Mouse (Mus musculus) liver, embryonic 13.5 days (tissue): ENCODE data around the gene Col4a3. TPM values are rescaled to one million over a fixed set of nuclear protein-coding genes. Genes with fewer than 3 reads are reported as not detected.

Experiments
- ATAC-seq: fragments of 200-750 bp; cut with Nextera tagmentation; 2 replicates; pipeline ENCODE4 v1.8.0; 2017; ENCODE audit warnings: low read depth, mild to moderate bottlenecking, moderate number of reproducible peaks, moderate library complexity
- DNase-seq: peaks from one replicate; pipeline ENCODE4 v3.0.0; 2022
- H3K27ac ChIP-seq: fragments of 300-500 bp; sonication (generic); 2 replicates; pipeline ENCODE4 v1.5.1; 2015; ENCODE audit warnings: moderate library complexity, mild to moderate bottlenecking, inconsistent platforms
- H3K27me3 ChIP-seq: fragments of 300-500 bp; sonication (generic); 2 replicates; pipeline ENCODE4 v1.6.1; 2015; ENCODE audit warnings: mild to moderate bottlenecking, inconsistent platforms
- H3K36me3 ChIP-seq: fragments of 300-500 bp; sonication (generic); 2 replicates; pipeline ENCODE4 v1.6.1; 2015; ENCODE audit warnings: mild to moderate bottlenecking, inconsistent platforms
- H3K4me1 ChIP-seq: fragments of 300-500 bp; sonication (generic); replicated peaks from 2 replicates; pipeline ENCODE4 v1.6.1; 2015; ENCODE audit warnings: inconsistent platforms
- H3K4me2 ChIP-seq: fragments of 300-500 bp; sonication (generic); 2 replicates; pipeline ENCODE4 v1.6.1; 2015; ENCODE audit warnings: inconsistent platforms, mild to moderate bottlenecking, moderate library complexity
- H3K4me3 ChIP-seq: fragments of 300-500 bp; sonication (generic); replicated peaks from 2 replicates; pipeline ENCODE4 v1.5.1; 2015; ENCODE audit warnings: mild to moderate bottlenecking, inconsistent platforms
- H3K9ac ChIP-seq: fragments of 300-500 bp; sonication (generic); 2 replicates; pipeline ENCODE4 v1.6.1; 2015; ENCODE audit warnings: mild to moderate bottlenecking, inconsistent platforms
- H3K9me3 ChIP-seq: fragments of 300-500 bp; sonication (generic); replicated peaks from 2 replicates; pipeline ENCODE4 v1.6.1; 2016; ENCODE audit warnings: inconsistent platforms
- WGBS: fragments of 180-500 bp; shearing (Covaris S2); methylation state at CpG from one replicate; pipeline ENCODE4 v1.1.7; 2015; ENCODE audit not compliant: insufficient replicate concordance; 5-methylcytosine and 5-hydroxymethylcytosine counted together
- polyA plus RNA-seq: library from polyadenylated mRNA; unstranded; fragments of >200 nt; fragmentation: Nextera tagmentation; extraction: Ambion mirVana; gene quantifications from 2 replicates; pipeline ENCODE4 v1.2.1, GENCODE M21; 2015

Col4a3 gene
- polyA plus RNA-seq, 1 experiment from 2014 or later: 0.09 TPM

GRCm38 (mm10) chr1:82743962-82744361, 157.2 kb downstream of the Col4a3 start:
- Histone ChIP-seq H3K9ac (no peak overlapping the region), H3K4me1 (peaks cover 19% of the 10 kb centered on the region), H3K4me3 (no peak overlapping the region), H3K36me3 (peaks cover 43% of the 10 kb centered on the region), H3K27me3 (no peaks in the 10 kb centered on the region), H3K4me2 (no peak overlapping the region), H3K9me3 (no peaks in the 10 kb centered on the region), H3K27ac (no peak overlapping the region)
- no peak for ATAC-seq
- no peak for DNase-seq
- WGBS: 90% methylated on average over 3 of the region's 3 CpGs

- ATAC-seq (no peak), DNase-seq (no peak)
- H3K36me3 ChIP-seq: peaks cover 40% of the 10 kb centered on the region
- WGBS: 85% methylated on average over 4 of the region's 4 CpGs
- H3K27me3 ChIP-seq: no peaks in the 10 kb centered on the region
- H3K4me3 ChIP-seq: no peak overlapping the region
- no peak overlapping the region for H3K4me2 ChIP-seq
- no peaks in the 10 kb centered on the region for H3K9me3 ChIP-seq
- H3K9ac ChIP-seq: no peak overlapping the region
- H3K27ac ChIP-seq: 0 out of 2 replicates have a peak overlapping the region, but pooled peaks have one; percentile 11
- H3K4me1 ChIP-seq: peaks cover 19% of the 10 kb centered on the region
Observed at GRCm38 (mm10) chr1:82746408-82746807, 159.7 kb downstream of the Col4a3 start.

GRCm38 (mm10) chr1:82747714-82748452, 161.2 kb downstream of the Col4a3 start:
- 46% methylated on average over 2 of the region's 2 CpGs for WGBS
- Histone ChIP-seq H3K4me1 (peaks cover 19% of the 10 kb centered on the region), H3K4me2 (no peak overlapping the region), H3K27ac (no peak overlapping the region), H3K36me3 (peaks cover 38% of the 10 kb centered on the region), H3K9me3 (no peaks in the 10 kb centered on the region), H3K27me3 (no peaks in the 10 kb centered on the region), H3K9ac (no peak overlapping the region), H3K4me3 (no peak overlapping the region)
- ATAC-seq: peak; percentile 75
- DNase-seq: no peak

- peak; percentile 24 for DNase-seq
- H3K27ac ChIP-seq: no peak overlapping the region
- no peaks in the 10 kb centered on the region for H3K9me3 ChIP-seq
- peaks cover 42% of the 10 kb centered on the region for H3K36me3 ChIP-seq
- ATAC-seq: no peak
- H3K27me3 ChIP-seq: no peaks in the 10 kb centered on the region
- H3K4me1 ChIP-seq: no peaks in the 10 kb centered on the region
- no peak overlapping the region for H3K4me3 ChIP-seq
- 76% methylated on average over 1 of the region's 1 CpGs for WGBS
- H3K4me2 ChIP-seq: no peak overlapping the region
- no peak overlapping the region for H3K9ac ChIP-seq
Observed at GRCm38 (mm10) chr1:82759520-82759919, 172.8 kb downstream of the Col4a3 start.

- Histone ChIP-seq H3K36me3 (peaks cover 25% of the 10 kb centered on the region), H3K4me2 (no peak overlapping the region), H3K4me1 (no peaks in the 10 kb centered on the region), H3K9ac (no peak overlapping the region), H3K9me3 (no peaks in the 10 kb centered on the region), H3K27ac (no peak overlapping the region), H3K27me3 (no peaks in the 10 kb centered on the region), H3K4me3 (no peak overlapping the region)
- DNase-seq (no peak), ATAC-seq (no peak)
- 55% methylated on average over 8 of the region's 8 CpGs for WGBS
Observed at GRCm38 (mm10) chr1:82761454-82762169, 174.9 kb downstream of the Col4a3 start.

- Histone ChIP-seq H3K4me1 (no peaks in the 10 kb centered on the region), H3K4me3 (no peak overlapping the region), H3K27me3 (no peaks in the 10 kb centered on the region), H3K27ac (no peak overlapping the region), H3K9ac (no peak overlapping the region), H3K4me2 (no peak overlapping the region), H3K9me3 (no peaks in the 10 kb centered on the region), H3K36me3 (peaks cover 21% of the 10 kb centered on the region)
- ATAC-seq: no peak
- no peak for DNase-seq
- 53% methylated on average over 1 of the region's 1 CpGs for WGBS
Observed at GRCm38 (mm10) chr1:82762274-82762673, 175.6 kb downstream of the Col4a3 start.

GRCm38 (mm10) chr1:82766227-82766626, 179.5 kb downstream of the Col4a3 start:
- H3K27me3 ChIP-seq: no peaks in the 10 kb centered on the region
- no peak for ATAC-seq
- no peak overlapping the region for H3K27ac ChIP-seq
- no peak overlapping the region for H3K4me3 ChIP-seq
- H3K36me3 ChIP-seq: peaks cover 12% of the 10 kb centered on the region
- H3K4me1 ChIP-seq: no peaks in the 10 kb centered on the region
- H3K9ac ChIP-seq: no peak overlapping the region
- no peak overlapping the region for H3K4me2 ChIP-seq
- no peaks in the 10 kb centered on the region for H3K9me3 ChIP-seq
- no peak for DNase-seq
- WGBS: 58% methylated on average over 1 of the region's 1 CpGs

- no peak overlapping the region for H3K4me3 ChIP-seq
- DNase-seq (no peak), ATAC-seq (no peak)
- peaks cover 10% of the 10 kb centered on the region for H3K36me3 ChIP-seq
- H3K9ac ChIP-seq: no peak overlapping the region
- no peak overlapping the region for H3K4me2 ChIP-seq
- H3K27ac ChIP-seq: no peak overlapping the region
- no peaks in the 10 kb centered on the region for H3K27me3 ChIP-seq
- no peaks in the 10 kb centered on the region for H3K9me3 ChIP-seq
- no peaks in the 10 kb centered on the region for H3K4me1 ChIP-seq
- 71% methylated on average over 4 of the region's 4 CpGs for WGBS
Observed at GRCm38 (mm10) chr1:82766641-82767040, 179.9 kb downstream of the Col4a3 start.

- Histone ChIP-seq H3K9ac (no peak within 1 kb of the TSS), H3K27ac (no peak within 1 kb of the TSS), H3K27me3 (no peaks in the 10 kb centered on the region), H3K4me3 (no peak within 1 kb of the TSS), H3K9me3 (no peaks in the 10 kb centered on the region), H3K36me3 (no peaks in the 10 kb centered on the region), H3K4me2 (no peak within 1 kb of the TSS), H3K4me1 (no peaks in the 10 kb centered on the region)
- 54% methylated on average over 5 of the region's 5 CpGs for WGBS
- no peak for DNase-seq
- ATAC-seq: no peak
Observed at GRCm38 (mm10) chr1:82768269-82768668, 181.5 kb downstream of the Col4a3 start, which contains the start of gene Tm4sf20. Tm4sf20 (minus strand) TSS chr1:82768461.

- no peaks in the 10 kb centered on the region for H3K9me3 ChIP-seq
- no peaks in the 10 kb centered on the region for H3K27me3 ChIP-seq
- no peaks in the 10 kb centered on the region for H3K36me3 ChIP-seq
- no peak within 1 kb of the TSS for H3K4me3 ChIP-seq
- no peak for DNase-seq
- WGBS: 63% methylated on average over 15 of the region's 15 CpGs
- no peak within 1 kb of the TSS for H3K27ac ChIP-seq
- H3K4me2 ChIP-seq: no peak within 1 kb of the TSS
- H3K9ac ChIP-seq: no peak within 1 kb of the TSS
- H3K4me1 ChIP-seq: no peaks in the 10 kb centered on the region
- 0 out of 2 replicates have a peak, but pooled peaks have one; percentile 12 for ATAC-seq
Observed at GRCm38 (mm10) chr1:82771022-82771586, 184.4 kb downstream of the Col4a3 start, which contains the start of gene Gm47791. Gm47791 (minus strand) TSS chr1:82771243.
